Mouse (Mus musculus) liver, embryonic 15.5 days (tissue): ENCODE data around the gene Nol6. TPM values are rescaled to one million over a fixed set of nuclear protein-coding genes. Genes with fewer than 3 reads are reported as not detected.

Experiments used
- ATAC-seq: fragments of 200-750 bp; cut with Nextera tagmentation; 2 replicates; pipeline ENCODE4 v1.8.0; 2017; ENCODE audit warnings: moderate number of reproducible peaks, mild to moderate bottlenecking, moderate library complexity; ENCODE audit not compliant: insufficient read depth
- H3K27ac ChIP-seq: fragments of 300-500 bp; sonication (generic); replicated peaks from 2 replicates; pipeline ENCODE4 v1.5.1; 2015; ENCODE audit warnings: mild to moderate bottlenecking, inconsistent platforms
- H3K27me3 ChIP-seq: fragments of 300-500 bp; sonication (generic); 2 replicates; pipeline ENCODE4 v1.6.1; 2015; ENCODE audit warnings: mild to moderate bottlenecking, inconsistent platforms
- H3K36me3 ChIP-seq: fragments of 300-500 bp; sonication (generic); replicated peaks from 2 replicates; pipeline ENCODE4 v1.6.1; 2015; ENCODE audit warnings: moderate library complexity, mild to moderate bottlenecking, inconsistent platforms
- H3K4me1 ChIP-seq: fragments of 300-500 bp; sonication (generic); replicated peaks from 2 replicates; pipeline ENCODE4 v1.6.1; 2015; ENCODE audit warnings: inconsistent platforms
- H3K4me2 ChIP-seq: fragments of 300-500 bp; sonication (generic); 2 replicates; pipeline ENCODE4 v1.6.1; 2015; ENCODE audit warnings: moderate library complexity, mild to moderate bottlenecking, inconsistent platforms
- H3K4me3 ChIP-seq: fragments of 300-500 bp; sonication (generic); replicated peaks from 2 replicates; pipeline ENCODE4 v1.5.1; 2015; ENCODE audit warnings: mild to moderate bottlenecking, inconsistent platforms
- H3K9ac ChIP-seq: fragments of 300-500 bp; sonication (generic); 2 replicates; pipeline ENCODE4 v1.6.1; 2015; ENCODE audit warnings: moderate library complexity, mild to moderate bottlenecking, inconsistent platforms
- H3K9me3 ChIP-seq: fragments of 300-500 bp; sonication (generic); replicated peaks from 2 replicates; pipeline ENCODE4 v1.6.1; 2016; ENCODE audit warnings: inconsistent platforms
- WGBS: fragments of 180-500 bp; shearing (Covaris S2); methylation state at CpG from one replicate; pipeline ENCODE4 v1.1.7; 2015; ENCODE audit warnings: mixed read lengths; ENCODE audit not compliant: insufficient replicate concordance; 5-methylcytosine and 5-hydroxymethylcytosine counted together
- polyA plus RNA-seq: library from polyadenylated mRNA; unstranded; fragments of >200 nt; fragmentation: Nextera tagmentation; extraction: Ambion mirVana; gene quantifications from 2 replicates; pipeline ENCODE4 v1.2.1, GENCODE M21; 2015

The Nol6 gene
- polyA plus RNA-seq, 1 experiment from 2014 or later = 9.2 TPM

GRCm38 (mm10) chr4:41116817-41117216 is 7.4 kb downstream of the Nol6 start:
- no peak overlapping the region for H3K4me2 ChIP-seq
- no peak for ATAC-seq
- H3K27me3 ChIP-seq = no peaks in the 10 kb centered on the region
- no peak overlapping the region for H3K4me3 ChIP-seq
- H3K9ac ChIP-seq = no peak overlapping the region
- no peaks in the 10 kb centered on the region for H3K4me1 ChIP-seq
- peaks cover 62% of the 10 kb centered on the region for H3K36me3 ChIP-seq
- no peaks in the 10 kb centered on the region for H3K9me3 ChIP-seq
- WGBS = 67% methylated on average over 3 of the region's 3 CpGs
- no peak overlapping the region for H3K27ac ChIP-seq

DNA sequence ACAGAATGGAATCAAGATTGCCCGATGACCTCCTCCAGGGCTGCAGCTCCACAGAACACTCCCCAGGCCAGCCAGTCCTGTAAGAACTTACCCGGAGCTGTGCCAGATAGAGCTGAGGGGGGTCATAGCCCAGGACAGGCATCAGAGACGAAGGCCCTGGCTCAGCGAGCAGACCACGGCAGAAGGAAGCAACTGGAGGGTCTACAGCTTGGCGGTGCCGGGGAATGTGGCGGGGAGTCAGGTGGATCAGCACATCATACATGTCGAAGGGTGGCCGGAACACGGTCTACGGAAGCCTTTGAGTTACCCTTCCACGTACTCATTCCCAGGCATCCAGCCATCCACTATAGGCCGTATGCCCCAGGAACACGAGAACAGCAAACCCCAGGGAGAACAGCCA is 8.5 kb downstream of the Nol6 start:
- H3K4me1 ChIP-seq = no peaks in the 10 kb centered on the region
- 85% methylated on average over 15 of the region's 15 CpGs for WGBS

GRCm38 (mm10) chr4:41115074-41115473 is 9.2 kb downstream of the Nol6 start:
- Histone ChIP-seq H3K9me3 (no peaks in the 10 kb centered on the region), H3K36me3 (peaks cover 45% of the 10 kb centered on the region), H3K27me3 (no peaks in the 10 kb centered on the region), H3K4me3 (no peak overlapping the region), H3K4me2 (no peak overlapping the region), H3K9ac (no peak overlapping the region), H3K4me1 (no peaks in the 10 kb centered on the region), H3K27ac (0 out of 2 replicates have a peak overlapping the region, but pooled peaks have one; percentile 6)
- no peak for ATAC-seq
- 77% methylated on average over 6 of the region's 6 CpGs for WGBS

More for the DNA sequence above, 8.5 kb downstream of the Nol6 start:
- Histone ChIP-seq H3K9ac (no peak overlapping the region), H3K36me3 (peaks cover 52% of the 10 kb centered on the region), H3K4me3 (no peak overlapping the region), H3K9me3 (no peaks in the 10 kb centered on the region), H3K27ac (no peak overlapping the region), H3K4me2 (no peak overlapping the region), H3K27me3 (no peaks in the 10 kb centered on the region)
- ATAC-seq = no peak

DNA sequence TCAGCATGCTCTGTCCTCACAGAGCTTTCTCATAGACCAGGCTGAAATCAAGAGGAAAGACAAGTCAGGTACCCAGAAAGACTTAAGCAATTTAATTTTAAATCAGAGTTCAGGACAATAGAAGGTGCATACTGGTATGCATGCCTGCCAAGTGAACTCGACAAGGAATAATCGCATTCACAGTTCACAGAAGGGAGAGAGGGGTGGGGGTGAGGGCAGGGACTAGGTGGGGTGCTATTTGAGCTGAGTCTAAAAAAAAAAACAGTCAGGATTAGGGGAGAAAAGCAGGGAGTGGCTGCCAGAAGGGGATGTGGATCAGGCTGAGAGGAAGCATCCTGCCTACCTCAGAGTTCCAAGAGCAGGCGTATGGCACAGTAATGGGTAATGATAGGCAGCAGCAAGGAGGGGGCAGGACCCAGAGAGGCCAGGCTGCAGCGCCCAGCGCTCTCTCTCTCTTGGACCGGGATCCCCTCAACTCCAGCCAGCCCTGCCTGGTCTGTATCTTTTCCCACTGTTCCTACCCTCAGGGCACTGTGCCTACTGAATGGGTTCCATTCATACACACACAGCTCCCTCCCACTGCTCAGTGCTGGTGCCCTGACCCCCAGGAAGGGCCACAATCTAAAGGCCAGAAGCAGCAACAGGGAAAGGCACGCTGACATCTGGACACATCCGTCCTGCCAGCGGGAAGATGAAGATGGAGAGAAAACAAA is 9.7 kb downstream of the Nol6 start:
- ATAC-seq = no peak
- Histone ChIP-seq H3K36me3 (peaks cover 39% of the 10 kb centered on the region), H3K27me3 (no peaks in the 10 kb centered on the region), H3K4me3 (no peak overlapping the region), H3K9ac (no peak overlapping the region), H3K4me1 (no peaks in the 10 kb centered on the region), H3K27ac (no peak overlapping the region), H3K4me2 (no peak overlapping the region), H3K9me3 (no peaks in the 10 kb centered on the region)
- 81% methylated on average over 9 of the region's 9 CpGs for WGBS

DNA sequence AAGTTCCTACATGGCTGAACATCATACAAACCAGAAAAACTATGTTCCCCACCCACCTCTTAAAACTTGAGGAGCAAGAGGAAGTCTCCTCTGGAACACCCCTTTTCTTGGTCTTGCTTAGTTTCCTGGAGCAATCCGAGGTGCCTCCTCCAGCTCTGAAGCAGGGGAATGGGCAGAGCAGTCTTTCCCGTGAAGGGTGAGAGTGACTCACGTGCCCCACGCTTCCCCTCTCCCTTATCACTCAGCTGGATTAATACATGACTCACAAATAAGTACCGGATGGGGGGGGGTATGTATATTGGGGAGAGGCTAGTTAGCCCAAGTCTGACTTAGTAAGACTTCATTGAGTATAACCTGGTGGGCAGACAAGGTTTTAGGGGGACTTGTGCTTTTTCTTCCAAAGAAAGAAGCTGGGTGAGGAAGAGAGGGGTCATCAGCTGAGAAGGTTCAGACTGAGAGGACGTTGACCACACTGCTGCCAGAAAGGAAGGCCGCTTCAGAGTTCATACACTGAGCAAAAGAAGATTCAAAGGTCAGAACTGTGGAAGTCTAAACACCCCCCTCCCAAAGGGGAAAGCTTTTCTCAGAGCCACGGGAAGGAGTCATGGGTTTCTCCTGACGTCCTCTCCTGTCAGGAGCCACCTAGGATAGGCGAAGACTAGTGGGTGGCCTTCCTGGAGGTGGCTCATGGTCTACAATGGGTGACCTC is 15.4 kb downstream of the Nol6 start:
- no peaks in the 10 kb centered on the region for H3K36me3 ChIP-seq
- no peak overlapping the region for H3K4me3 ChIP-seq
- H3K27ac ChIP-seq = no peak overlapping the region
- H3K9ac ChIP-seq = no peak overlapping the region
- H3K27me3 ChIP-seq = no peaks in the 10 kb centered on the region
- no peak overlapping the region for H3K4me2 ChIP-seq
- WGBS = 53% methylated on average over 10 of the region's 10 CpGs
- no peaks in the 10 kb centered on the region for H3K4me1 ChIP-seq
- ATAC-seq = no peak
- no peaks in the 10 kb centered on the region for H3K9me3 ChIP-seq

- H3K27me3 ChIP-seq = 0 out of 2 replicates have a peak, but pooled peaks cover 4% of the 10 kb centered on the region
- H3K27ac ChIP-seq = no peak overlapping the region
- H3K4me1 ChIP-seq = no peaks in the 10 kb centered on the region
- no peak overlapping the region for H3K4me2 ChIP-seq
- H3K9me3 ChIP-seq = no peaks in the 10 kb centered on the region
- no peak overlapping the region for H3K9ac ChIP-seq
- no peak for ATAC-seq
- no peak overlapping the region for H3K4me3 ChIP-seq
- 62% methylated on average over 4 of the region's 4 CpGs for WGBS
- H3K36me3 ChIP-seq = no peaks in the 10 kb centered on the region
Observed at GRCm38 (mm10) chr4:41107440-41107839, 16.8 kb downstream of the Nol6 start.

- Histone ChIP-seq H3K4me3 (no peak overlapping the region), H3K27me3 (peaks cover 46% of the 10 kb centered on the region), H3K4me1 (peaks cover 10% of the 10 kb centered on the region), H3K9me3 (no peaks in the 10 kb centered on the region), H3K27ac (no peak overlapping the region), H3K4me2 (no peak overlapping the region), H3K36me3 (no peaks in the 10 kb centered on the region), H3K9ac (no peak overlapping the region)
- ATAC-seq = no peak
Observed at GRCm38 (mm10) chr4:41102901-41103300, 21.4 kb downstream of the Nol6 start.

GRCm38 (mm10) chr4:41100986-41101385 is 23.3 kb downstream of the Nol6 start:
- H3K4me2 ChIP-seq = no peak overlapping the region
- no peak overlapping the region for H3K9ac ChIP-seq
- ATAC-seq = no peak
- no peak overlapping the region for H3K4me3 ChIP-seq
- H3K27me3 ChIP-seq = peaks cover 60% of the 10 kb centered on the region
- no peak overlapping the region for H3K27ac ChIP-seq
- H3K4me1 ChIP-seq = peaks cover 29% of the 10 kb centered on the region
- 33% methylated on average over 1 of the region's 1 CpGs for WGBS
- no peaks in the 10 kb centered on the region for H3K36me3 ChIP-seq
- no peaks in the 10 kb centered on the region for H3K9me3 ChIP-seq

- ATAC-seq = no peak
- Histone ChIP-seq H3K27ac (no peak overlapping the region), H3K4me3 (peak overlapping the region; percentile 61), H3K36me3 (peaks cover 15% of the 10 kb centered on the region), H3K4me2 (peak overlapping the region; percentile 84), H3K9ac (no peak overlapping the region), H3K9me3 (no peaks in the 10 kb centered on the region), H3K4me1 (peaks cover 50% of the 10 kb centered on the region), H3K27me3 (peaks cover 60% of the 10 kb centered on the region)
- WGBS = 23% methylated on average over 11 of the region's 11 CpGs
Observed at GRCm38 (mm10) chr4:41098577-41098951, 25.7 kb downstream of the Nol6 start.

GRCm38 (mm10) chr4:41097871-41098576 is 26.2 kb downstream of the Nol6 start, which contains the start of gene Aqp3:
Gene Aqp3 (minus strand): TSS chr4:41098183.
- ATAC-seq = peak; percentile 63
- H3K36me3 ChIP-seq = peaks cover 20% of the 10 kb centered on the region
- peaks cover 60% of the 10 kb centered on the region for H3K27me3 ChIP-seq
- H3K9me3 ChIP-seq = no peaks in the 10 kb centered on the region
- 2% methylated on average over 42 of the region's 42 CpGs for WGBS
- H3K9ac ChIP-seq = peak within 1 kb of the TSS; percentile 54
- H3K4me1 ChIP-seq = peaks cover 55% of the 10 kb centered on the region
- H3K4me2 ChIP-seq = peak within 1 kb of the TSS; percentile 84
- H3K27ac ChIP-seq = peak within 1 kb of the TSS; percentile 68; the same call in 1 of the 2 replicates
- peak within 1 kb of the TSS; percentile 61 for H3K4me3 ChIP-seq

DNA sequence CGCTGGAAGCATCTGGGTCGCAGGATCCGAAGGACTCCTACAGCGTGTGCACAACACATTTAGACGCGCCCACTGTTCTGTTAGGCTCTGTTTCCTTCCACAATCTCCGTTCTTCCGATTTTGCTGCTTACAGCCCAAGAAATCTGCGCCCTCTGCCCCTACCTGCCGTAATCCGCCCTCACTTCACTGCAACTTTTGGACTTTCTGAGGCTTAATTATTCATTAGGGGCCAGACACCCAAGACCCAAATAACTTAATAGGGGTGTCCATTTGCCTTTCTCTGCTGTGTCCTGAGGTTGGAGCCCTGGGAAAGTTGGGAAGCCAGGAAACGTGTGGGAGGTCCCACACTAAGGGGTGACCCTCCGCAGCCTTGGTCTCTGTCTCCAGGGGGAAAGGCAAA is 26.9 kb downstream of the Nol6 start:
- peaks cover 21% of the 10 kb centered on the region for H3K36me3 ChIP-seq
- no peak for ATAC-seq
- peak overlapping the region; percentile 84 for H3K4me2 ChIP-seq
- peak overlapping the region; percentile 54 for H3K9ac ChIP-seq
- H3K4me3 ChIP-seq = peak overlapping the region; percentile 61
- 35% methylated on average over 13 of the region's 13 CpGs for WGBS
- H3K9me3 ChIP-seq = no peaks in the 10 kb centered on the region
- H3K27me3 ChIP-seq = peaks cover 55% of the 10 kb centered on the region
- H3K27ac ChIP-seq = peak overlapping the region; percentile 68; the same call in 1 of the 2 replicates
- H3K4me1 ChIP-seq = peaks cover 55% of the 10 kb centered on the region
